Mouse (Mus musculus): ENCODE data around the gene Tmem203. TPM values are rescaled to one million over a fixed set of nuclear protein-coding genes. Genes with fewer than 3 reads are reported as not detected.
A peak's percentile ranks its signal among the peaks of the same experiment; 100 is the strongest.

The Tmem203 gene
- total RNA-seq, 2 experiments from 2014 or later, result 12.6 to 13.2 TPM

DNA sequence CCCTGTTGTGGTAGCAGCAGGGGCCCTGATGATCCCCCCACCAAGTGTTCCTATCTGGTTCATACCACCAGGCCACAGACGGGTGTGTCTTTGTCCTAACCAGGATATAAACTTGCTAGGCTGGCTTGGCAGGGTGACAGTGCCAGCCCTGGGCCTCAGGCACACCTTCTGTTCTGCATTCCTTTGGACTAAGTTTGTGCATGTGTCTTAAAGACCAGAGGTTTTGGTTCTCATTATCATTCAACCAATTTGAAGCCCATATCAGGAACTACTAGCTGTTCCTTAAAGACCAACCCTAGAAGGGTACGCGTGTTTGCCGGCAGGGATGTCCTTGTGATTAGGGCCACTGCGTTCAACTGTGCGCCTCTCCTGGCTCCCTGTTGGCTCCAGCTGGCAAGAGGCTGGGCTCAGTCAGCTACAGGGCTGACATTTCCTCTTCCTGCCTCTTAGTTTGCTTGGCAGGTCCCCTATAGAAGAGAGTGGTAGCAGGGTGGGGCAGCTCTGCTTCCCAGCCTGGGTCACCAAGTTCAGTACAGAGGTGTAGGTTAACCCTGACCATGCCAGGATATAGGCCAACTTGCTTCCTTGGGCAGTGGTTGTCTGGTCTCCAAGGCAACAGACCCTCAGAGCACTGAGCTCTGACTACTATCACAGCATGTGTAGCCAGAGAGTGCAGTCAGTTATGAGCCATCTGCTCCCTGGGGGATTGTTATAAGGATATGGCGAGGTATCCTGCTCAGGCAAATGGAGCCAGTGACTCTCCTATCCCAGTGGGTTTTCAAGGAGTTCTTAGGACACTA is 31.8 kb downstream of the Tmem203 start:
- intact Hi-C loops (cut with DNase I), result no loop called here
- no peak for DNase-seq (ENCODE audit: low spot score)

GRCm38 (mm10) chr2:25287927-25288649 is 32.8 kb downstream of the Tmem203 start, which contains the start of gene Tmem210:
Tmem210 (plus strand) TSS chr2:25288145.
- intact Hi-C loops (cut with DNase I), result no loop called here
- DNase-seq (ENCODE audit: low spot score), result no peak

DNA sequence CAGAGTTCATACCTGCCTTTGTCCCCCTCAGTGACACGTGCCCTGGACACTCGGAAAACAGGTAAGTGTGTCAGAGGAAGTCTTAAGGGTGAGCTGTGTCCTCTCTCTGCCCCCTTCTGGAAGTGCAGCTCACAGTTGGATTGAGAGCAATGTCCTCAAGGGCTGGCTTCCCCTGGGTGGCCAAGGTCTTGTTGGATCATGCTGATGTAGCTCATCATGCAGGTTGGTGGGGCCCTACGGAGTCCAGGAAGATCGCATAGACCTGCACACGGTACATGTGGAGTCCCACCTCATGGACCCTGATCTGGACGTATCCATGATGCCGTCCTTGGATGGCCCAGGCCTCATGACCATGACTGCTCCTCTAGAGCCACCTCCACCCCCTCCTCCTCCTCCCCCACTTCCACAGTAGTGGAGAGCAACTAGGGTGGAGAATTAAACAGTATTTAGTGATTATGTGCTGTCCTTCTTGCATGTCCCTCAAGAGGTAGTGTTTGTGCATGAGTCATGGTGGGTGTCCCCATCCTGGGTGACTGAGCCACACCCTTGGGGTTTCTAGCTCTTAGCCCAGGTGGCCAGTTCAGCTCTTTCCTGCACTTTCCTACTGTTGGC is 33.6 kb downstream of the Tmem203 start:
- no peak for DNase-seq (ENCODE audit: low spot score)
- intact Hi-C loops (cut with DNase I), result no loop called here

DNA sequence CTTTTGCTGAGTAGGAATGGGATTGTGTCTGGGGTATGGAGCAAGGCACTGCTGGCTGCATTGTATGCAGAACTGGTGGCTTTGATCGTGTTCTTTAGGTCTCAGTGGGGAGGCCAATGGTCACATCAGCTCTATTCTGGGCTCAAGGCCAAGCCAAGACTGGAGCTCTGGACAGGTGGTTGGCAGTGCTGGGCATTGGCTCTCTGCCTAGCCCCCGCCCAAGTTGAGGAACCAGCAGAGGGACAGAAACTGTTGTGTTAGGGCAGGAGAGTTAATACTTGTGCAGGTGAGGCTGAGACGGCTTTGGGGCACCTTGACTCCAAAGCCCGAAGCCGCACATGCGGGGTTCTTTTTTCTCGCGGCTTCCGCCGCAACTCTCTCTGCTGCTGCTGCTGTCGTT is 34.4 kb downstream of the Tmem203 start, which contains the start of gene Lrrc26:
Gene Lrrc26 (plus strand): TSS at position 265 of the 400 bp plus-strand sequence.
- intact Hi-C loops (cut with DNase I), result loop anchor here (5.0 kb wide), 1 partner anchor 62 kb away; no protein-coding TSS in a partner anchor
- DNase-seq (ENCODE audit: low spot score), result no peak

- no peak for DNase-seq (ENCODE audit: low spot score)
- intact Hi-C loops (cut with DNase I), result loop anchor here (5.0 kb wide), 1 partner anchor 63 kb away; no protein-coding TSS in a partner anchor
Observed at GRCm38 (mm10) chr2:25290101-25290815, 35.0 kb downstream of the Tmem203 start.

GRCm38 (mm10) chr2:25290816-25291130 is 35.5 kb downstream of the Tmem203 start:
- intact Hi-C loops (cut with DNase I), result loop anchor here (5.0 kb wide), 1 partner anchor 63 kb away; no protein-coding TSS in a partner anchor
- DNase-seq (ENCODE audit: low spot score), result no peak

GRCm38 (mm10) chr2:25291184-25292053 is 36.2 kb downstream of the Tmem203 start:
- no peak for DNase-seq (ENCODE audit: low spot score)
- intact Hi-C loops (cut with DNase I), result loop anchor here (2.0 to 5.0 kb wide), 2 partner anchors 13 to 64 kb away; no protein-coding TSS in a partner anchor

GRCm38 (mm10) chr2:25292054-25292544 is 36.9 kb downstream of the Tmem203 start:
- no peak for DNase-seq (ENCODE audit: low spot score)
- intact Hi-C loops (cut with DNase I), result loop anchor here (2.0 to 5.0 kb wide), 2 partner anchors 13 to 65 kb away; no protein-coding TSS in a partner anchor

DNA sequence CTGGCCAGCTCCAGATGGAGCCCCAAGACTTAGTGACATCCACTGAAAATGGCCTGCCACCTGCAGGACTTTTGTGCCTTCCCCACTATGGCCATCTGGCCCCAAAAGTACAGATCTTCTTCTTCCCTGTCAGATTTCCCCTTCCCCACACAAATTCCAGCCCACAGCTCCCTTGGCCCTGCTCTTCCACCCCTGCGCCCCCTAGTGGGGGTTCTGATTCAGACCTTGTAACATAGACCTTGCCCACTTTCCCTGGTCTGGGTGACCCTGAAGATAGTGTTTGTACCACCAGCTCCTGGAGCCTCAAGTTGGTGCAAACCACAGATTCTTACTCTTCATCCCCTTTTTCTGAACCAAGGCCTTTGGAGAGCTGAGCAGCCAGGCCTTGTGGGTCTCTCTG is 37.6 kb downstream of the Tmem203 start:
- DNase-seq (ENCODE audit: low spot score), result peak; percentile 54
- intact Hi-C loops (cut with DNase I), result loop anchor here (2.0 to 5.0 kb wide), 2 partner anchors 14 to 66 kb away; no protein-coding TSS in a partner anchor

GRCm38 (mm10) chr2:25293706-25294105 is 38.5 kb downstream of the Tmem203 start:
- intact Hi-C loops (cut with DNase I), result loop anchor here (2.0 to 5.0 kb wide), 2 partner anchors 15 to 66 kb away; no protein-coding TSS in a partner anchor
- DNase-seq (ENCODE audit: low spot score), result no peak

DNA sequence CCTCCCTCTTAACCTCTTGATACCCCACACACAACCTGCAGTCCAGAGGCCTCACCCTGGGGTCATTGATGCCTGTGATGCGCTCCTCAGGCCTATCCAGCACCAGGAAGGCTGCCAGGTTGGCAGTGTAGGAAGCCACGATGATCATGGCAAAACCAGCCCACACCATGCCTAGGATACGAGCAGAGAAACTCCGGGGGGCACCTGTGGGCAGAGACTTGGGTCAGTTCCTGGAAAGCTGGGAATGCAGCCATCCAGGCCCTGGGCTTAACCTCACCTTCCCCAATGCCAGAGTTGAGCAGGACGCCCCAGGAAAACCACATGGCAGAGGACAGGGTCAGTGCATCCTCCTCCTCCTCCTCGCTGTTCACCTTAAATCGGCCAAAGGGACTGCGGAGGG is 41.9 kb downstream of the Tmem203 start:
- intact Hi-C loops (cut with DNase I), result no loop called here
- no peak for DNase-seq (ENCODE audit: low spot score)

- intact Hi-C loops (cut with DNase I), result no loop called here
- no peak for DNase-seq (ENCODE audit: low spot score)
Observed at GRCm38 (mm10) chr2:25298046-25298445, 42.8 kb downstream of the Tmem203 start.

DNA sequence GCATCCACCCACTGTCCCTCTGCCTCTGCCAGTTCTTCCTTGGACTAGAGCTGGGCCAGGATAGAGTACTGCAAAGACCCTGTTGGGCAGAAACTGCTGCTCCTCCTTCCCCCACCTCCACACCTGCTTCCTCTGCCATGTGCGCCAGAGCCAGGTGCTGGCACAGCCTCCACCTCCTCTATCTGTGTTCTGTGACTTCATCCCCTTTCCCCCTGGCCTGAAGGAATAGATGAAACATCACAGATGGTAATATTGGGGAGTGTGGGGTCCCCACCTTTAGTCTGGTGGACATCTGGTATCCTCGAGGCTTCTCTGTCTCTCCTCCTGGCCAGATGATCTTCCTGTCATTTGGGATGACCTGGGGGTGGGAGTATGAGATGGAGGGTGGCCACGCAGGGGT is 48.2 kb downstream of the Tmem203 start:
- DNase-seq (ENCODE audit: low spot score), result no peak
- intact Hi-C loops (cut with DNase I), result no loop called here

DNA sequence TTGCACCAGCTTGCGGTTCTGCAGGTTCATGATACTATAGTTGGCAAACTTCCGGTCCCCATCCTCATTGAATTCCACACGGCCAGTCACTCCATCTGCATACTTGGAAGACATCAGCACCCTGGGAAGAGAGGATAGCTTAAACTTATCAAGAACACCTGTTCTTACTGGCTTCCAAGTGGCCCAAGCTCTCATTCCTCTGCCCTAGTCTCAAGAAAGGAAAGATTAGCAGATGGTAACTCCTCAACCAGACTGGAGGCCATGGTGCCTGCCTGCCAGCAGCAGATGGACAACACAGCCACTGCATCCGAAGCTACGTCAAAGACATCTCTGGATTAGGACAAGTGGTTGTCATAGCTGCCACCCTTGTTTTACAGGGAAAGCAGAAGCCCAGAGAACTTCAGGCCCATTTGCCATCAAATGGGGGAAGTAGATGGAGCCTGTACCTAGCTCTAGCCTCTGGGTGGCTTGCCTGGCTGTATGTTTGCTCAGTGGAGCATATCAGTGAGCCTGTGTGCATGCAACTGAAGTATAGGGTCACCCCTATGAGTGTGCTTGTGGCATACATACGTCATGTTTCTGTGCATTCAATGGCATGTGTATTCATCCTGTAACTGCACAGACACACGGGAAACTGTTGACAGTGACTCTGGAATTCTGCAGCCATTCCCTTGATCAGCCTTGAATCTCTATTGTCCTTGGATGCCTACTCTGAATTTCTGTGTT is 48.9 kb downstream of the Tmem203 start:
- no peak for DNase-seq (ENCODE audit: low spot score)
- intact Hi-C loops (cut with DNase I), result no loop called here

- no peak for DNase-seq (ENCODE audit: low spot score)
- intact Hi-C loops (cut with DNase I), result no loop called here
Observed at GRCm38 (mm10) chr2:25304657-25305541, 49.7 kb downstream of the Tmem203 start.

Data from heart, postnatal 25 days (tissue).